Mouse (Mus musculus): Measurements from ENCODE around the gene Mrps11.

Mrps11 gene

GRCm38 (mm10) chr7:78793895-78794570, 11.1 kb downstream of the Mrps11 start:
- DNase-seq: no peak

- DNase-seq: no peak
Measured at GRCm38 (mm10) chr7:78794571-78795092, 11.7 kb downstream of the Mrps11 start.

DNA sequence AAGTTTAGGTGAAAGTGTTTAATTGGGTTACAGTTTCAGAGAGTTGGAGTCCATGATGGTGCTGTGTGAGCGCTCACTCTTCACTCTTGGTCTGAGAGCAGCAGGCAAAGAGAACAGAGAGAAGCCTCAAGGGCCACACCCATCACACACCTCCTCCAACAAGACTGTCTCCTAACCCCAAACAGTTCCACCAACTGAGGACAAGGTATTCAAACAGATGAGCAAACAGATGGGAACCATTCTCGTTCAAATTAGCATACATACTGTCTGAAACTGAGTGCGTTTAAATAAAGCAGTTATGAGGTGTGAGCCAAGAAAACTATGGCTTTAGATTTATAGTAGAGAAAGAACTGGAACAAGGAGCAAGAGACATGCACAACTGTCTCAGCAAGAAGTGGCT, 13.7 kb downstream of the Mrps11 start:
- DNase-seq: no peak

DNA sequence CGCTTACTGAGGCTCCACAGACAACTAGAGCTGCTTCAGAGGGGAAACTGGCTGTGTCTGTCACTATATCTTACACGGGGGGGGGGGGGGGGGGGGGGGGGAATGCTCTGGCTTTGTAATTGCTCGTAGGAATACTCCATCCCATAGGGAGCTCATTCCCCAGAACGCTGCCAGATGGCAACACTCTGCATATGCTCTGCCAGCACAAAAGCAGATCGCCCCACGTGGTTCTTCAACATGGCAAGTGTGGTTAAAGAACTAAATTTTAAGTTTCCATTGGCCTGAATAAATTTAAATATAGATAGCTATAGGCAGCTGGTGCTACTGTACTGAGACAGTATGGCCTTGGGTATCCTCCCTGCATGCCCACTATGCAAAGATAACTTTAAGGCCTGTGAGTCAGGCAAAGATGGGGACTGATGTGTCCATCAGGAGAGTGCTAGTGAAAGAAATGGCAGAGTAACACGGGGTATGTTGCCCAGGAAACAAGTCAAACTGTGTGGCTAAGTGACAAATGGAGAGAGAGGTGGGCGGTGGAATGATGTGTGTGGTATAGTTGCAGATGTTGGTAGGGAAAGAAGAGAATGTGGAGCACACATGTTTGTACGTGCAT, 15.0 kb downstream of the Mrps11 start:
- peak in 1 of 2 experiments; percentile 29 for DNase-seq

- no peak for DNase-seq
Measured at GRCm38 (mm10) chr7:78799730-78800496, 17.0 kb downstream of the Mrps11 start.

GRCm38 (mm10) chr7:78803841-78804240, 20.9 kb downstream of the Mrps11 start:
- no peak for DNase-seq

DNA sequence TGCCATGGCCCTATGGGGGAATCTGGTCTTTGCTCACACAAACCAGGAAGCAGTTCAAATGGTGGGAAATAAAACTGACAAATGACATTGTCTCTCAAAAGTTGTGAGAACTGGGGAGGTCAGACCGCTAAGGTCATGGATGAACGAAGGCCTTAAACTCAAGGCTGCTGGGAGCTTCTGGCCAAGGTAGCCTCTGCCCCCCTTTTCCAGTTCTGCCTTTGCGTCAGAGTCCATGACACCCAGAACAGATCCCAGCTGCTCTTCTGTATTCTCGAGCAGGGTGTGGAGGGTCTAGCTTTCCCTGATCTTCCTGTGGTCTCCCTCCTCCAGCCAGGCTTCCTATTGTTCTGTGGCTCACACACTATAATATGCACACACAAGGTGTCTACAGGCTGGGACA, 24.3 kb downstream of the Mrps11 start:
- no peak for DNase-seq

DNA sequence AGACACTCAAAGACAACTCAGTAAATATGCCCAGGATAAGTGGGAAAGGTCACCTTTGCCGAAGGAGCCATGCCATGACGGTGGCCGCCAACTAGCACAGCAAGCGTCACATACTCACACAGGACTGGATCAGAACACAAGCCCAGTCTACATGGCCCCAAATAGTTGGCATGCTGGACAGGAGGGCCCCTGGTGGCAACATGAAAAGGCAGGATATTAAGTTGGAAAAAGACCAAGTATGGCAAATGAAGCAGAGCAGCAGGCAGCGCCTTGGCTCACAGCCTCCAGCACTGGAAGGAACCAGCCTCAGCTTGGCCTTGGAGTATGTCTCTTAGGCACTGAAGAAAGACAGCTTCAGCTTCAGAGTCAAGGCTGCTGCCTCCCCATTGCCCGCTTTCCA, 30.9 kb downstream of the Mrps11 start:
- DNase-seq: peak; percentile 44 to 46

- no peak for DNase-seq
Measured at GRCm38 (mm10) chr7:78814766-78815165, 31.8 kb downstream of the Mrps11 start.

- no peak for DNase-seq
Measured at GRCm38 (mm10) chr7:78818336-78818735, 35.4 kb downstream of the Mrps11 start.

- no peak for DNase-seq
Measured at GRCm38 (mm10) chr7:78826682-78827385, 43.9 kb downstream of the Mrps11 start.

- DNase-seq: no peak
Measured at GRCm38 (mm10) chr7:78827749-78828362, 44.9 kb downstream of the Mrps11 start.

DNA sequence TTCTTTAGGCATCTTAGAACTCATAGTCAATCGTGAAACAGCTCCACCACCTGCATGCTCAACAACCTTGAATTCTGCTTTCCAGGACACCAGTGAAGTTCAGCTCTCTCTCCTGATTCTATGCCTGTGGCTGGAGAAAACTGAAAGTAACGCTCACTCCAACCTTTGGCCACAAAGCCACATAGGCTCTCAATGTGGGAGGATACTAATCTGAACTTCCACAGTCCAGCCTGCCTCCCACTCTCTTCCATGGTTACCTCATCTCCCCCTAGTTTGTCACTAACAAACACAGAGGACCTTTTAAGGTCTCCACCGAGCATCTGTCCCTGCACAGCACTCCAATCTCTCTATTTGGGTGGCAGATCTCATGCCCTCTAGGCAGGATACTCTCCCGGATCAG, 52.7 kb downstream of the Mrps11 start:
- DNase-seq: no peak

- DNase-seq: no peak
Measured at GRCm38 (mm10) chr7:78837250-78837649, 54.3 kb downstream of the Mrps11 start.

DNA sequence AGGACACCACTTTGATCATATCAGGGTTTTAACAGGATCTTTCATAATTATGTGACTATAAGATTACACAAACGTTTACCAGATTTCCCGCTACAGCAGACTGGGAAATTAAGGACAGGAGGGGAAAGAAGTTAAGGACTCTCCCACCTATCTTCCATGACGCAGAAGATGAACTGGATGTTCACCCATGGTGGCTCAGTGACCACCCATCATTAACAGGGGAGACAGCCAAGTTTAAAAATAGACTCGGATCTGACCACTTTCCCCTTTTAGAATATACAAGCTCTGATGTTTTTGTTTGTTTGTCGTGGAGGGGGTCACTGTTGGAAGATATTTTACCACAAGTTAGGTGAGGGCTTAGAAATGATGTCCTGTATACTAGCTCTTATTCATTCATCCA, 58.7 kb downstream of the Mrps11 start:
- DNase-seq: no peak

All from cerebellum, postnatal 36 days (tissue).